Mouse (Mus musculus): ENCODE results near the gene Olfr1317.

Gene Olfr1317

DNA sequence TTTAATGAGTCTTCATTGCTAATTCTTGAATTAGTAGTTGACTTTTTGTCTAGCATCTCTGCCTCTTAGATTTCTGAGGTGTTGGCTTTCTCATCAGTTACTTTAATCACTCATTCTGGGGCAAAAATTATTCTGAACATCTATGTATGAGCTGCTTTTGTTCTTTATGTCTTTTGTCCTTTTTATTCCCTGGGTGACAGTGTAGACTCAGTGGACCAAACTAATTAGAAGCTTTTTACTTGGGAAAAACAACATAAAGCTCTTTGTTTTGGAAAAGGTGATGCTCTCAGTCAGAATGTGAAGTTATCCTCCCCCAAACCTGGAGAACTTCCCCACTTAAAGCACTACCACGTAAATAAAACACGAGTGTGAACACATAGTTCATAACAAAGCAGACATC lies at the start of gene Olfr1317:
Gene Olfr1317 (plus strand): TSS at position 301 of the 400 bp plus-strand sequence.
- no peak for DNase-seq (ENCODE audit: low spot score in 2 of 2)

- no peak for DNase-seq (ENCODE audit: low spot score in 2 of 2)
These were observed 43.4 kb upstream of the Olfr1317 start, which contains the start of gene Olfr1314 for GRCm38 (mm10) chr2:112096681-112097080. Gene Olfr1314, minus strand, starts transcription at chr2:112096781.

GRCm38 (mm10) chr2:112115340-112115739 lies 24.8 kb upstream of the Olfr1317 start, which contains the start of gene Olfr1315-ps1:
Gene Olfr1315-ps1, minus strand, starts transcription at chr2:112115440.
- no peak for DNase-seq (ENCODE audit: low spot score in 2 of 2)

DNA sequence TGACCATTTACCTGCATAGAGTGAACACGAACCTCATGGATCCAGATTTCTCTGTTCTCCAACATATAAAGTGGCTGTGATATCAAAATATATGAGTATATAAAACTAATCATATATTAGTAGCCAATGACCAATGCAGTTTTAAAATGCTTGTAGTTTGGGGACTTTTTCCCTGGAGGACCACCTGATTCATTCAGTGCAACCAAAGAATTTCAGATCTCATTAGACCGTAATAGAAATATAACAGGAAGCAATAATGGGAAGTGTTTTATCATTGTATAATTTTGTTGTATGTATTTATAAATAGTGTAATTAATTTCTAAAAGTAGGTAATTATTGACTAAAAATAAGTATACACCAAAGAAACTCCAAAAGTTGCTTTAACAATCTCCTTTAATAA lies 5.3 kb upstream of the Olfr1317 start, which contains the start of gene Olfr1316:
Gene Olfr1316 (minus strand): TSS at position 101 of the 400 bp plus-strand sequence.
- DNase-seq (ENCODE audit: low spot score in 2 of 2): no peak

- no peak for DNase-seq (ENCODE audit: low spot score in 2 of 2)
These were observed 13.8 kb downstream of the Olfr1317 start, which contains the start of gene Olfr1318 for GRCm38 (mm10) chr2:112153898-112154297. Gene Olfr1318, plus strand, starts transcription at chr2:112154198.

Data from thymus, postnatal 10 days (tissue).